Mouse (Mus musculus) testis, adult 2 months (tissue): ENCODE data around the gene Tmem44. TPM values are rescaled to one million over a fixed set of nuclear protein-coding genes. Genes with fewer than 3 reads are reported as not detected.
A peak's percentile ranks its signal among the peaks of the same experiment; 100 is the strongest.

Source experiments
- H3K27ac ChIP-seq: fragments of 200-500 bp; 2 replicates; pipeline ENCODE4 v1.5.1; 2012; ENCODE audit warnings: low read depth, low read length; ENCODE audit not compliant: control insufficient read depth, insufficient read depth
- H3K27me3 ChIP-seq: fragments of 200-500 bp; 2 replicates; pipeline ENCODE4 v1.6.1; 2012; ENCODE audit warnings: mild to moderate bottlenecking, low read length, moderate library complexity; ENCODE audit not compliant: control insufficient read depth, insufficient read depth
- H3K36me3 ChIP-seq: fragments of 200-500 bp; 2 replicates; pipeline ENCODE4 v1.6.1; 2012; ENCODE audit warnings: mild to moderate bottlenecking, low read length; ENCODE audit not compliant: control insufficient read depth, insufficient read depth
- H3K4me1 ChIP-seq: fragments of 200-500 bp; 2 replicates; pipeline ENCODE4 v1.6.1; 2012; ENCODE audit warnings: low read length; ENCODE audit not compliant: control insufficient read depth, insufficient read depth
- H3K4me3 ChIP-seq: fragments of 200-500 bp; 2 replicates; pipeline ENCODE4 v1.5.1; 2012; ENCODE audit warnings: low read depth, mild to moderate bottlenecking, low read length, moderate library complexity, mixed read lengths; ENCODE audit not compliant: control insufficient read depth
- CTCF ChIP-seq: fragments of 200-500 bp; IDR thresholded peaks from 2 replicates; pipeline ENCODE4 v1.5.1; 2012; ENCODE audit warnings: low read depth, mild to moderate bottlenecking, inconsistent platforms, low read length, moderate library complexity; ENCODE audit not compliant: control insufficient read depth, insufficient read depth, insufficient replicate concordance
- POLR2A ChIP-seq: fragments of 200-500 bp; IDR thresholded peaks from 2 replicates; pipeline ENCODE4 v1.6.1; 2012; ENCODE audit warnings: low read depth, mild to moderate bottlenecking, inconsistent platforms, low read length, moderate library complexity; ENCODE audit not compliant: control insufficient read depth
- polyA plus RNA-seq: library from polyadenylated mRNA; depleted of rRNA; stranded (reverse); fragments of >200 nt; gene quantifications from 2 replicates; pipeline ENCODE4 v1.2.3, GENCODE M21; 2012

Gene Tmem44
- polyA plus RNA-seq, 1 experiment: 1.2 TPM

DNA sequence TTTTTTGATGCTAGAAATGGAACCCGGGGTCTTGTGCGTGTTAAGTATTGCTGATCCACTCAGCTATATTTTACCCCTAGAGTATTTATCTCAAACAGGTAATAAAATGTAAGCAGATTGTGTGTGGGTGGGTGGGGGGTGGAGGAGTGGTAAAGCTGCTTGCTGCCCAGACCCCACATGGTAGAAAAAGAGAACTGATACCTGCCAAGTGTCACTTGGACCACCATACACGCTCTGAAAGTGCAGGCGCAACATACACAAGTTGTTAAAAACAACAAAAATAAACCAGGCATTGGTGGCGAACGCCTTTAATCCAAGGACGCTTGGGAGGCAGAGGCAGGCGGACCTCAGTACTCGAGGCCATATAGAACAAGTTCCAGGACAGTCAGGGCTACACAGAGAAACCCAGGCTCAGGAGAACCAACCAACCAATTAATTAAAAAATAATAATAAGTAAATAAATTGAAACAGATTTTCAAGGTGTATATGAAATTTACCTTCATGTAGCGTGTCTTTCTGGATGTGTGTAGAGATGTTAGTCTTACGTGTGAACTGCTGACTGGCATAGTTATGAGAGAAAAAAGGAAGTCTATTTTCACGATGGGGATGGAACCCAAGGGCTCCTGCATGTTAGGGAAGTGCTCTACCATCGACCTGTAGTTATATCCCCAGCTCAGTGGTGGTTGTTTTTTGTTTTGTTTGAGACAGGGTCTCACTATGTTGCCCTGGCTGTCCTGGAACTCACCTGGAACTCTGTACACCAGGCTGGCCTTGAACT lies 38.9 kb downstream of the Tmem44 start:
- H3K27me3 ChIP-seq: no peaks in the 10 kb centered on the region
- H3K36me3 ChIP-seq: no peaks in the 10 kb centered on the region
- peak overlapping the region; percentile 98; the same call in 1 of the 2 replicates for H3K27ac ChIP-seq
- H3K4me3 ChIP-seq: peak overlapping the region; percentile 95
- H3K4me1 ChIP-seq: peaks cover 13% of the 10 kb centered on the region
- TF ChIP-seq CTCF (no peak), POLR2A (no peak)

DNA sequence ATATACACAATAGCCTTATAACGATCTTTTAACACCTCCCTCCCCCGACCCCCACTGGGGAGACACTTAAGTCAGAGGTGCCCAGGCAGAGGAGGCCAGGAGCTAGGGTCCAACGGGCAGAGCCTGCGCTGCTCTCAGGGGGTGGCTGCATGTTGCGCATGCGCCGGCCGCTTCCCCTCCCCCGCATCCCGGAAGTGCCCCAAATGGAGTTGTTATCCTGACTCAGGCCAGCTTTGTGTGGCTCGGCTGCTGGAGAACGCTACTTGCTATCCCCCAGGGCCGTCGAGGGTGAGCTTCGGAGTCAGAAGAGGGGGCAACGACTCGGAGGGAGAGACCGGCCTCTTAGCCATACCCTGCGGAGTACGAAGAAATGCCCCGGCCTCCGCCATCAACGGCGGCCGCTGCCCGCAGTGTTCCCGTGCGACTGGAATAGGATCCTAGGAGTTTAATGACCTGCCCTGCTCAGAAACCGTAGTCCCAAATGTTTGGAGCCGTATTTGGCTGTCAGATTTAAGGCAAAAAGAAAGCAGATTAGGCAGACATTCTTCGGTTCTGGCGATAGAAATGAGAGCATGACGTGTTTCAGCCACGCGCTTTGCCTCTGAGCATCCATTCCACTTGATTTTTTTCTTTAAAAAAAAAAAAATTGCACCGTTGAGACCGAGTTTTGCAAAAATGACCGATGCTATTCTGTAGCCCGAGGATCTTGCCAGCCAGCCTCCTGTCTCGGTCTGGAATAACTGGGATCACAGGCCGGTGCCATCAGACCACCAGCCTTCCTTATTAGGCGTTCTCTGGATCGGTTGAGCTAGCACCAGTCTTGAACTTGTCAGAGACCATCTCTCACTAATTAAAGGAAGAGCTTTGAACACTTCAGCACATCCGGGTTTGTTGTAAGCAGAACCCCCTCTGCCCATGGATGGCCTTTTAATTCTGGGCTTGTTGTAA lies 39.9 kb downstream of the Tmem44 start:
- Histone ChIP-seq H3K36me3 (no peaks in the 10 kb centered on the region), H3K4me1 (peaks cover 13% of the 10 kb centered on the region), H3K4me3 (peak overlapping the region; percentile 95), H3K27ac (peak overlapping the region; percentile 98), H3K27me3 (no peaks in the 10 kb centered on the region)
- TF ChIP-seq POLR2A: peak; percentile 80
- no peak for TF ChIP-seq CTCF

DNA sequence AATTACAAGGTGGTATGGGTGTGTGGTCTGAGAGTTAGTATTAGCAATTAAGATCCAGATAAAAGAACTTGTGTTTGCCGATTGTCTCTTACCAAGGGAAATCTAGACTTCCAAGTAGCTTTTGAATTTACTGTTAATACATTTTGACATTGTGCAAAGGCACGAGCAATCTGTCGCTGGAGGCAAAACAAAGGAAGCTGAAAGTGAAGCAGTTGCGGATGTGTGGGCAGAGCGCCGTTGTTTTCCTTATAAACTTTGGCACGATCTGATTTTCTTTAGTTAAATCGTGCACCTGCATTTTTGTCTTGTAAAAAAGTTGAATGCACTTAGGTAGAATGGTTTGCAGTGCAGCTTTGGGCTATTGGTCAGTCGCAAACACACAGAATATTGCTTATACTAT lies 40.6 kb downstream of the Tmem44 start:
- Histone ChIP-seq H3K36me3 (no peaks in the 10 kb centered on the region), H3K4me3 (peak overlapping the region; percentile 95), H3K27ac (peak overlapping the region; percentile 98), H3K27me3 (no peaks in the 10 kb centered on the region), H3K4me1 (peaks cover 13% of the 10 kb centered on the region)
- TF ChIP-seq CTCF (no peak), POLR2A (no peak)

DNA sequence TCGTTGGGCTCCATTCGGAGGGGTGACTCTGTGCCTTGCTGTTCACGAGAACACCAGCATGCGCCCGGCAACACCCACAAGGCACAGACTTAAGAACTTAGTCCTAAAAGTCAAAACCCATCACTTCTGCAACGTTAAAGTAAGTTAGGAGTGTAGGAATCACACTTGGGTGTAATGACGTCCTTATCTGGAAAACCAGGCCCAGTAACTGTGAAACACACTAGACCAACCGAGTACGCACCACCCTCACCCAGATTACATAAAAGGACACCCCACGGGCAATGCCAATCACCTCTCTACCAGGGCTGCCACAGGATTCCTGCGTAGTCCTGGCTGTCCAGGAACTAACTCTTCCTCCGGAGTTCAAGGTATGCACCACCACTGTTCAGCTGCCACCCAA lies 41.3 kb downstream of the Tmem44 start:
- H3K4me3 ChIP-seq: no peak overlapping the region
- TF ChIP-seq CTCF (no peak), POLR2A (no peak)
- H3K27ac ChIP-seq: no peak overlapping the region
- peaks cover 13% of the 10 kb centered on the region for H3K4me1 ChIP-seq
- H3K27me3 ChIP-seq: no peaks in the 10 kb centered on the region
- H3K36me3 ChIP-seq: no peaks in the 10 kb centered on the region

DNA sequence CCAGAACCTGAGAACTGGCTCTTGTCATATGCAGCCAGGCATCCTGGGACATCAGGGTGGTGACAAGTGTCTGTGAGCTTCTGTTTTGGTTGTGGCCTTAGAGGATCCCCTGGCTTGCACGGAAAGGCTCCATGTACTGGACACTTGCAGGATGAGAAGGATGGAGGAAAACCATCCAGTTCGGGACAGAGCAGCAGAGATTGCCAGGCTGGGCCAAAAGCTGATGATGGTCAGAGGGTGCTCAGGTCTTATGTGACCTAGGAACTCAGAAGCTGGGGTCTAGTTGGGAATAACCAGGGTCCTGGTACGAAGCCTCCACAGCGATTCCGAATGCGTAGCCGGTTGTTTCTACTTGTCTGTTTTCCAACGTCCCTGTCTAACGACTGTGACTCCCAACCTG lies 41.9 kb downstream of the Tmem44 start:
- H3K27ac ChIP-seq: no peak overlapping the region
- H3K4me3 ChIP-seq: no peak overlapping the region
- peaks cover 13% of the 10 kb centered on the region for H3K4me1 ChIP-seq
- TF ChIP-seq CTCF: no peak
- TF ChIP-seq POLR2A: no peak
- H3K27me3 ChIP-seq: no peaks in the 10 kb centered on the region
- H3K36me3 ChIP-seq: no peaks in the 10 kb centered on the region

DNA sequence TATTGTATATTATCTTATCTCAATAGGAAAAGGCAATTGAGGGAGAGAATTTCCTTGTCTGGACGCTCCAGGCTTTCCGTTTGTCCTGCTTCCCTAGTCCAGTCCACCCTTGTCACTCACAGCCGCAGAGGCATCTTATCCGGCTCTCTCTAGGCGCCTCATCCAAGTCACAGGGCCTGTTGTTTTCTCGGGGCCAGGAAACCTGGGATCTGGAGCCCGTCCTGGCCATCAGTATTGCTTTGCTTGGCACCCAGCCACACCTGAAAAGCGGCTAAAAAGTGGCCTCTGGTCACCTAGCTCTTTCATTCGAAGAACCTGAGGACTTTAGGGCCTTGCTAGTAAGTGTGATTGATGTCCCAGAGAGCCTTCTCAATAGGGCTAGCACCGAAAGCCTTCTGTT lies 43.5 kb downstream of the Tmem44 start:
- no peak for TF ChIP-seq POLR2A
- TF ChIP-seq CTCF: no peak
- Histone ChIP-seq H3K4me3 (no peak overlapping the region), H3K36me3 (no peaks in the 10 kb centered on the region), H3K27me3 (no peaks in the 10 kb centered on the region), H3K4me1 (peaks cover 11% of the 10 kb centered on the region), H3K27ac (no peak overlapping the region)
